Mouse (Mus musculus): ENCODE measurements around the gene Btbd35f29. TPM values are rescaled to one million over a fixed set of nuclear protein-coding genes. Genes with fewer than 3 reads are reported as not detected.

Gene Btbd35f29
- polyA plus RNA-seq, 1 experiment from 2014 or later, result not detected

Other genes starting within 250 kb of the Btbd35f29 start
- not detected in 2 replicates for gene Spin2f, start 136.2 kb downstream of the Btbd35f29 start, polyA plus RNA-seq (2015; fragmentation: Nextera tagmentation; extraction: Ambion mirVana)
- gene Btbd35f26, start 218.8 kb downstream of the Btbd35f29 start, polyA plus RNA-seq (2015; fragmentation: Nextera tagmentation; extraction: Ambion mirVana), result not detected in 2 replicates

Measured in stomach, embryonic 16.5 days (tissue).